Mouse (Mus musculus) inflammation-experienced regulatory T-cells, adult 6 months (primary cell): ENCODE data around the gene Zc3h18. TPM values are rescaled to one million over a fixed set of nuclear protein-coding genes. Genes with fewer than 3 reads are reported as not detected.

Experiments used
- ATAC-seq: one replicate; pipeline ENCODE4 v1.8.0; 2017
- polyA plus RNA-seq, 3 experiments: library from polyadenylated mRNA; unstranded; fragments of 100-300 nt; shearing (Covaris generic); gene quantifications; one replicate each; pipeline ENCODE4 v1.2.1; 2017

Gene Zc3h18
- polyA plus RNA-seq, result 10 to 100 TPM; 12.0 to 16.0 (median 13.0) TPM

DNA sequence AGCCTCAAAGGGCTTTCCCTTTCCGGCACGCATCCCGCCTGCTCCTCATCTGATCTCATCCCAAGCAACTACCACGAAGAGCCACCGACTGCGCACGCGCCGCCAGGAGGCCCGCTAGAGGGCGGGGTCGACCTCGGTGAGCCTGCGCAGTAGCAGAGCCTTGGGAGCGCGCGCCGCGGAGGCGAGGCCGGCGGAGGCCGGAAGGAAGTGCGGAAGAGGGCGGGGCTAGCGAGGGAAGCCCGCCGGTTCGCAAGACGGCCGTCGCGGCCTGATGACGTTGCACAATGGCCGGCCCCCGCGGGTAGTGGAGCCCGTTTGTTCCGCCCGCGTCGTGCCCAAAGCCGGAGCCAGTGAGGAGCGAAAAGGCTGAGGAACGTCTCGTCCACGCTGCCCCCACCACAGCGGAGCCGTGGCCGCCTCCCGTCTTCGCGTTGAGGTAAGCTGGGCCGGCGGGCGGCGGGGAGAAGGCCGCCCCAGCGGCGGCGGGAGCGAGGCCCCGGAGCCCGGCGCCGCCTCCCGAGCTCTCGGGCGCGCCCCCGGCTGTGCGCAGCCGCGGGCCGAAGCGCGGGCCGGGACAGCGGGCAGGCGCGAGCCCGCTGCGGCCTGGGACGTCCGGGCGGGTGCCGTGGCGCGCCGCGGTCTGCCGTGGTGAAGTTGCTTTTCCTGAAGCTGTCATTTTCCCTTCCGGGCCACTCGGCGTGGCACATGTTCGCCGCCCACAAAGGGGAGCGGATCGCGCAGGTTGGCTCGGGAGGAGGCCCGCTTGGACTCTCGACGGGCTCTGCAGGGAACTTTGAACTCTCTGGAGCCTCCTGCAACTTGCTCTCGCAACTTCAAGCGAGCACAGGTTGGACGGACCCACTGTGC lies at the start of gene Zc3h18:
Gene Zc3h18, plus strand, starts transcription at position 245 of the 867 bp plus-strand sequence.
- ATAC-seq, result peak; percentile 91

DNA sequence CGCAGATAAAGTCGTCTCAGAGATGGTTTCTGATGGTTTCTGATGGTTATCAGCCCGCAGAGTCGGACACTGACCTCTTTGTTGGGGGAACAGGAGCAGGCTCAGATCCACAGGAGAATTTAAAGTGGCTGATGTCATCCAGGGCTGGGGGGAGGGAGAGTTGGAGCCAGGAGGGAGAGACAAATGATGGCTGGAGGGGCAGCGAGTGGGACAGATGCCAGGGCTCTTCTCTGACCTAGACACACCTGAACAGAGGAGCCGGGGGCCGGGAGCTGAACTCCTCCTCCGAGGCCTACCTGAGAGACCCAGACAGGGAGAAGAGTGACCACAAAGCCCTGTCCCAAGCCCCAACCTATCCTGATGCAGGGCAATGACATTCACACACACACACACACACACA lies 47.3 kb upstream of the Zc3h18 start:
- no peak for ATAC-seq

DNA sequence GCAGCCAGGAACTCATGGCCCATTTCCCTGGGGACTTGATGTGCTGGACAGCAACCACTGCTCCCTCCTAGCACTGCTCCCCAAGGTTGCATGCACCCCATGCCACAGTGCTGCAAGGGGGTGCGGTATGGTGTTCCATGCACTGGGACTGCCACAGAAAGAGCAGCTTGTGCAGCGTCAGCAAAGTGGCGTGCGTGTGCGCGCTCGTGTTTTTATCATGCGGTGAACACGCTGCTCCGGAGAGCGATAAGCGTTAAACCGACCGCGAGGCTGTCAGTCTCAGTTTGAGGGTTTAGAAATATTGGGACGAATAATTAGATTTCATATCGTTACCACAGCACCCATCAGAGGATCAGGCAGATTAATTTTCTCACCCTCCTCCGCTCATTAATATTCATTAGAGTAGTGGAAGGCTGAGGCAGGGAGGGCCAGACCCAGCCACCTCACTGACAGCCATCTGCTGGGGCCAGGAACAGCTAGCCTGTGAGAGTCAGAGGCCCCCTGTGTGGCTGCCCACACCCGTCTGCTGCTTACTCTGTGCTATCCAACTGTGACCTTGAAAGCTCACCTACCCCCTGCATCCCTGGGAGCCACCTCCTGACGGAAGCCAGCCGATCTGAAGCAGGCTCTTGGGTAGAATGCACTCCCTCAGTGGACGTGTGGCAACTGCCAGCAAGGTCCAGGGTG lies 46.7 kb upstream of the Zc3h18 start:
- ATAC-seq, result no peak

DNA sequence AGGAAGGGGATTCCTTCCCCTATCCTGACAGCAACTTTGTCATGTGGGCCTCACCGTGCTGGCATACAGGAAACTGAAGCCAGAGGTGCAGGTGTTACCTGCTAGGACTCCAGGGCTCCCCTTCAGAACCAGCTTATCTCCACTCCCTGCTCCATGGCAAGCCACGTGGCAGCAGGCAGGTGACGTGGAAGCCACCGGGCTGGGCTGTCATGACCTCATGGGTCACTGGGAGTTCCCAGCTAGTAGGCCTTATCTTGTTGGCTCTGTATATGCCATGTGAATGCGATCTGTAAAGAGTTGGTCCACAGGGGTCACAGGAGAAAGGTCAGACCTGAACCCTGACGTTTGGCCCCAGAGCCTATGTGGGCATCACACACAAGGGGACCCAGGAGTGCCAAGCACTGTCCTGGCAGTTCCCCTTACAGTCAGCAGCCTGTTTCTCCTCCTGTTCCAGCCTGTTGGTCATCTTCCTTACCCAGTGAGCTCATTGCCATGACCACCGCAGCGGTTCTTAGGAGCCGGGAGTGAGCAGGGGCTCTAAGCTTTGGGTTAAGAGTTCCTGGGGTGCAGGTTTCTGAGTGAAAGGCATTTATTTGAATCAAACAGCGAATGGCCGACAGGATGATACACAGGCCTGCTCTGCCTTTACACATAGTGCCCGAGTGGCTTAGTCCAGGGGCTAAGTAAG lies 45.8 kb upstream of the Zc3h18 start:
- ATAC-seq, result no peak

DNA sequence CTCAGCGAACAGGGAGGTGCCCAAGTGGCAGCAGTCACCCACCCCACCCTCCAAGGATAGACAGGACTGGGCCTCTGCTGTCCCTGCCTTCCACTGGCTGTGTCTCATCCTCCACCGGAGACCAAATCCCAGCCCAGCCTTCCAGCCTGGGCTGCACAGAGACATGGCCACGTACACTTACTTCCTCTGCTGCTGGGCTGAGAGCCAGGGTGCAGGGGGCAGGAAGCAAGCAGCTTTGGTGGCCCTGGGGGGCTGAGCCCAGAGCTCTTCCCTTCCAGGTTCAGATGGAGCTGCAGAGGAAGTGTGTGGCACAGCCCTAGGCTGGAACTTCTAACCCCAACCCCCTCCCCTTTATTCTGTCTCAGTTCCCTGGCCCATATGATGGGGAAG lies 45.3 kb upstream of the Zc3h18 start:
- ATAC-seq, result no peak

DNA sequence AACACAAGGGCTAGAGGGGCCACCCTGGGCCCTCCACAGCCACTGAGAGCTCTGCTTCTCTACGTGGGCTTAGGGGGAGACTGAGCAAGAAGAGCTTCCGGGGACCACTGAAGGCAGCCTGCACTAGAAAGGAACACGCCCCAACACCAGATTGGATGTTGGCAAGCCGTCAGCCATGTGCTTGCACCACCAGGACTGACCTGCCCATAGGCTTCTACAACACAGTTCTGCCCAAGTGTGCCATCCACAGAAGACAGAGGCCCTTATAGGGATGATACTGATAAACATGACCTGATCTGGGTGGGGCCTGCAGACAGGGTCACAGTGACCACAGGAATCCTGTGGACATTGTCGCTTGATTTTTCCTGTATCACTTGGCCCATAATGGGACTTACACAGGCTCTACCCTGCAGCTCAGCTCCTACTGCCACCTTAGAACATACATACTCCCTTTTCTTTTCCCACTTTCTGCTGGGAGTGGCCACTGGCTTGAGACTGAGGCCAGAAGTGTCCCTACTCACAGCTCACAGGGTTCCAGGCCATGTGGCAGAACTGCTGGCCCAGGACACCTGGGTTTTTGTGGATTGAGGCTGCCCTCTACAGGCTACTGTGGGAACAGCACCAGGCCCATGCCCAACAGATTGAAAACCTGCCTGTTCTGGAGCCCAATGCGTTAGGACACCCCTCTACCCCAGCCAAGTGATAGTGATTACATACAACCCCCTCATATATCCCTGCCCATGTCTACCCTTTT lies 43.5 kb upstream of the Zc3h18 start:
- peak; percentile 72 for ATAC-seq

DNA sequence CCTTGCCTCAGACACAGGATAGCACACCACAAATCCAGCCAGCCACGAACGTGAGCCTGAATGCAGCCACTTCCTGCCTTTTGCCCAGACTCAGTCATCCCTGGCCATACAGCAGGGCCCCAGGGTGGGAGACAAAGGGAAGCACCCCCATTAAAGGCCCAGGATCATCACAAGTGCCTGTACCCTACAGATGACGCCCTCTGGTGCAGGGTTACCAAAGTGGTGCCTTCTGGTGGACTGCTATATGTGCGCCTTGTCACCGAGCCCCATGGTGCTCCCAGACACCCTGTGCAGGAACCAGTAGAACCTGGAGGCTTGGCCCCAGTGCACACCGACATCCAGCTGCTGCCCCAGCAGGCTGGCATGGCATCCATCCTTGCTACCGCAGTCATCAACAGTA lies 42.9 kb upstream of the Zc3h18 start:
- ATAC-seq, result no peak

DNA sequence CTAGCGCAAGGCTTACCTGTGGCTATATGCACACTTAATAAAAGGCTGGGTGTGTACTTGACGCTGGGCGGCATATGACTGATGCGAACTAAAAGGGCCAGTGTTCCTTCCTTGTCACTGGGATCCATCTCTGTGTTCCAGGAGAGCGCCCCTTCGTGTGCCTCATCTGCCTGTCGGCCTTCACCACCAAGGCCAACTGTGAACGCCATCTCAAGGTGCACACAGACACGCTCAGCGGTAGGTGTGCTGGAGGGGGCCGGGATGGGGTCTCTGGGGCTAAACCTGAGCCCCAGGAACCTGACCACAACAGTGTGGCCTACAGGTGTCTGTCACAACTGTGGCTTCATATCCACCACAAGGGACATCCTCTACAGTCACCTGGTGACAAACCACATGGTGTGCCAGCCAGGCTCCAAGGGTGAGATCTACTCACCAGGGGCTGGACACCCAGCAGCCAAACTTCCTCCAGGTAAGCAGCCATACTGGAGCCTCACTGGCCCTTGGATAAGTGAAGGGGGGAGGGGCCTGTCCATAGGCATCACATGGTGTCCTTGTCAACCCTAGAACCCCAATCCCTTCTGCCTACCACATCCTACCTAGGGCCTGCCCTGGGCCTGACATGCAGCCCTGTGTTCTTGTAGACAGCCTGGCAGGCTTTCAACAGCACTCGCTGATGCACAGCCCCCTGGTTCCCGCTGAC lies 41.5 kb upstream of the Zc3h18 start:
- ATAC-seq, result no peak

DNA sequence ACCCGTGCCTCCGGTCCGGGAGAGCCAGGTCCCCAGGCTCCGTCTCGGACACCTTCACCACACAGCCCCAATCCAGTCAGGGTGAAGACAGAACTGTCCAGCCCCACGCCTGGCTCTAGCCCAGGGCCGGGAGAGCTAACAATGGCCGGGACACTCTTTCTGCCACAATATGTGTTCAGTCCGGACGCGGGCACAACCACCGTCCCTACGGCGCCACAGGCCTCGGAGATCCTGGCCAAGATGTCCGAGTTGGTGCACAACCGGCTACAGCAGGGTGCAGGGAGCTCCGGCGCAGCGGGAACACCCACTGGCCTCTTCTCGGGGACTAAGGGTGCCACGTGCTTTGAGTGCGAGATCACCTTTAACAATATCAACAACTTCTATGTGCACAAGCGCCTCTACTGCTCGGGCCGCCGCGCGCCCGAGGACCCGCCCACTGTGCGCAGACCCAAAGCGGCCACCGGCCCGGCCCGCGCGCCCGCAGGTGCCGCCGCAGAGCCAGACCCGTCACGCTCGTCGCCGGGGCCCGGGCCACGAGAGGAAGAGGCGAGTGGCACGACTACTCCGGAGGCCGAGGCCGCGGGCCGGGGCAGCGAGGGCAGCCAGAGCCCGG lies 40.7 kb upstream of the Zc3h18 start:
- ATAC-seq, result no peak

DNA sequence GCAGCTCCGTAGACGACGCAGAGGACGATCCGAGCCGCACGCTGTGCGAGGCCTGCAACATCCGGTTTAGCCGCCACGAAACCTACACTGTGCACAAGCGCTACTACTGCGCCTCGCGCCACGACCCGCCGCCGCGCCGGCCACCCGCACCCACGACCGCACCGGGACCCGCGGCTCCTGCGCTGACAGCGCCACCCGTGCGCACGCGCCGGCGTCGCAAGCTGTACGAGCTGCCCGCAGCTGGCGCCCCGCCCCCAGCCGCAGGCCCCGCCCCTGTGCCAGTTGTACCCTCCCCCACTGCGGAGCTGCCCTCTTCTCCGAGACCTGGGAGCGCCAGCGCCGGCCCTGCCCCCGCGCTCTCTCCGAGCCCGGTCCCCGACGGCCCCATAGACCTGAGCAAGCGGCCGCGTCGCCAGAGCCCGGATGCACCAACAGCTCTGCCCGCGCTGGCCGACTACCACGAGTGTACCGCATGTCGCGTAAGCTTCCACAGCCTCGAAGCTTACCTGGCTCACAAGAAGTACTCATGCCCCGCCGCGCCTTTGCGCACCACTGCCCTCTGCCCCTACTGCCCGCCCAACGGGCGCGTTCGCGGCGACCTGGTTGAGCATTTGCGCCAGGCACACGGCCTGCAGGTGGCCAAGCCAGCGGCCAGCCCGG lies 40.0 kb upstream of the Zc3h18 start:
- ATAC-seq, result no peak

DNA sequence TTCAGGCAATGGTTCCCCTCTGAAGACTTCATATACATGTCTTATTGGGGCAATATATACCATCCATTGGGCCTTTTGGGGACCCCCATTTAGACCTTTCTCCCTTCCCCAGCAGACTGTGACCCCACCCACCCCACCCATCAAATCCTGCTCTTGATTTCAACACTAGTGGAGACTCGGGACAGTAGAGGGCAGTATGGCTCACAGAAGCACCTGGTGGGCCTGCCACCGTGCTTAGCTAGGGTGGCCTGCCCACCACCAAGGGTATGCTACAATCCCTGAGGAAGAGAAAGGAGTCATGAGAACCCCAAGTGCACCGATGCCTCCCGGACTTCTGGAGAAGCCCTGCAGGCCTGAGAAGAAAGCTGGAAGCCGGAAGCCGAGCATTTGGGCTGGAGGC lies 37.6 kb upstream of the Zc3h18 start:
- ATAC-seq, result no peak

DNA sequence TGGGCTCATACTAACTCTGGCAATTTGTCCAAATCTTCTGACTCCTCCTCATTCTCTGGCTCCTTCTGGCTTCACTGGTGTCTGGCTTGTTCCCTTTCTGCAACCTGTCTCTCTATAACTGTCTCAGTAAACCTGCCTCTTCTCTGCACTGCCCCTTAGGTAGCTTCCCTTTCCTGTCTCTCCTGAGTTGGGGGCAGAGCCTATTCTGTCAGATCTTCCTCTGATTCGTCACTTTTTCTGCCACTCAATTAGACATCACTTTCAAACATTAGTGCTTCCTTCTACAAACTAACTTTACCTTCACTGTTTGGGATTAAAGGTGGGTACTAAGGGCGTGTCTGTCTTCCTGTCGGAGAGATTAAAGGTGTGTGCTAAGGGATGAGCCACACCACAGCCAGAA lies 35.6 kb upstream of the Zc3h18 start:
- ATAC-seq, result no peak

DNA sequence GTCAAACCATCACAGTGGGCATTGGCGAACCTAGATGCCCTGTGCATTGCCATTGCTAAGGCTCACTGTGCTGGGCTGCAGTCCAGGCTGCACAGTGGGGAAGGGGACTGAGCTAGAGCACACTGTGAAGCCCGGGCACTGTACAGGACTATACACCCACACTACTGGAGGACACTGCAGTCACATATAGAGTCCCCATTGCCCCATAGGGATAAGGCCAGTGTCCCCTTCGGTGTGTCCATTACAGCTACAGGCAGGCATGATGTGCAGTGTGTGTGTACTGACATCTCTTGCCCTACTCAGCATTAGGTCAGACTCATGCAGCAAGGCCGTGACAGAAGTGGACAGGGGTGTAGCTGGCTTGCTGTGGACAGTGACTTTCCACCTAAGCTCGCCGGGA lies 34.6 kb upstream of the Zc3h18 start:
- ATAC-seq, result no peak

DNA sequence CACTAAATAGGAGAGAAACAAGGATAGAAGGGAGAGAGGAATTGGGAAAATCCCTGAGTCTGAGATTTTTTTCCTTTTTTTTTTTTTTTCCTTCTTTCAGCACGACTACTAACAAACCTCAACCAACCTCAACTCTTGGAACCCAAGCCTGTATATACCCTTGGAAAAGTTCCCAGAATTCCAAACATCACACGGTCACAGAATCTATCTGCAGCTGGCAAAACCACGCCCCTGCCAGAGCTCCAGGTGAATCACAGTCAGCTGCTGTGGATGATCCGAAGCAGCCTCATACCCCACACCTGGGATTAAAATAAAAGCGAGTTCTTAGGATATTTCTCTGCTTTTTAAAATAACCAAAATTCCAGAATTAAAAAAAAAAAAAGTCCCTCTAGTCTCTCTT lies 34.0 kb upstream of the Zc3h18 start:
- no peak for ATAC-seq

DNA sequence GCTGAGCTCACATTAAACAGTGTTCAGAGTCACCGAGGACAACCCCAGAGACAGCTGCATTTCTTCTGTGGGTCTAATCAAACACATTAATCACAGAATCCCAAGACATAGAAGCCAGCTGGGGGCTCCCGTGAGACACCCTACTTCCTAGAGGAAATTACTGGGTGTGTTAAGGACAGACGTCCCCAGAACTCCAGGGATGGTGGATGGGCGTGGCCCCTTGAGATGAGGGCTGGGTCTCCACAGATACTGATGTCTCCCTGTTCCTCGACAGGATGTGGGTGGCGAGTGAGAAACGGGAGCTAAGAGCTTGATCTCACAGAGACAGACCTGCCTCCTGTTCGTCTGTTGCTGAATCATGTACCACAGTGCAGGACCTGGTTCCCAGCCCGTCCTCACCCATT lies 33.6 kb upstream of the Zc3h18 start:
- peak; percentile 73 for ATAC-seq

DNA sequence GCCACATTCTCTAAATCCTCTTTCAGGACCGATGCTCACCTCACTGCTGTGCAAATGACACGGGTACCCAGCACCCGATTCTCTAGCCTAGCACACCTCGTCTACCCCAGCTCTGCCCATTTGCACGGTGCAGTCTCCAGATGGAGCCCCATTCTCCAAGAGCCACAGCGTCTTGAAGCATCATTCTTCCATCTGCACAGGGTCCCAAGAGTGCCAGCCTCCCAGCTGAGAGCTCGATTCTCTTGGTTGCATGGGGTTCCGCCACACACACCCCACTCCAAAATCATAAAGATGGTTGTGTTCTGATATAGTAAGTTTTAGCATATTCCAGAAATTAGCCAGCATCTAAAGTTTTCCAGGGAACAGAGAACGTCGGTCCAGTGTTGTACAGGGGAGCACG lies 33.1 kb upstream of the Zc3h18 start:
- no peak for ATAC-seq

DNA sequence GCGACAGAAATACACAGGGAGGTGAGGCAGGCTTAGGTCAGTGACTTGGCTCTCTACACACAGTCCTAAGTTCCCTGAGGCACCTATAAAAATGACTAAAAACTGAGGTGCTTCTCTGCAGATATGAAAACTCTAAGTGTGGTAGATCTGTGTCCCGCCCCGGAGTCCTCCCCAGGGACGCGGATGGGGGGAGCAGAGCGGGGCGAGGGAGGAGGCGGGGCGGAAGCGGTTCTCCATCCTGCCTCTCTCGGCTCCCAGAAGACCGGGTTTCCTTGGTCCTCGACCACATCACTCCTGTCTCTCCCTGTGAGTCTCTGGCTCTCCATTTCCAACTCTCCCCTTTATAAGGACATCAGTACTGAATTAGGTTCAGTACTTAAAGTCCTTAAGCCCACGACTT lies 32.7 kb upstream of the Zc3h18 start:
- peak; percentile 54 for ATAC-seq

DNA sequence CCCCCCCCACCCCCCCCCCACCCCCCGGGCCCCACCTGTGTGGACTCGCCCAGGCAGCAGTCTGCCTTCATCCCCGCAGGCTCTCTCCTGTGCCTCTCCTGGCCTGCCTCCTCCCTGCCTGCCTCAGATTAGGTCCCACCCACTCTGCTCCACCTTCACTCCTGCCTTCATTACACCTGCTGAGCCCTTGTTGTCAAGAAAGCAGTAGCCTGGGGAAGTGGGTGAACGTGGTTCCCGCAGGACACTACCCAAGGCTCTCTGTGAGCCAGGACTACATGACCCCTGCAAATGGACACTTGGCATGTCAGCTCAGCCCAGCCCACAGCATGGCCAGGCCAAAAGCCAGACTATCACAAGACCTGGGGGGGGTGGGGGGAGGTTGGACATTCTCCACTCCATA lies 32.2 kb upstream of the Zc3h18 start:
- no peak for ATAC-seq

DNA sequence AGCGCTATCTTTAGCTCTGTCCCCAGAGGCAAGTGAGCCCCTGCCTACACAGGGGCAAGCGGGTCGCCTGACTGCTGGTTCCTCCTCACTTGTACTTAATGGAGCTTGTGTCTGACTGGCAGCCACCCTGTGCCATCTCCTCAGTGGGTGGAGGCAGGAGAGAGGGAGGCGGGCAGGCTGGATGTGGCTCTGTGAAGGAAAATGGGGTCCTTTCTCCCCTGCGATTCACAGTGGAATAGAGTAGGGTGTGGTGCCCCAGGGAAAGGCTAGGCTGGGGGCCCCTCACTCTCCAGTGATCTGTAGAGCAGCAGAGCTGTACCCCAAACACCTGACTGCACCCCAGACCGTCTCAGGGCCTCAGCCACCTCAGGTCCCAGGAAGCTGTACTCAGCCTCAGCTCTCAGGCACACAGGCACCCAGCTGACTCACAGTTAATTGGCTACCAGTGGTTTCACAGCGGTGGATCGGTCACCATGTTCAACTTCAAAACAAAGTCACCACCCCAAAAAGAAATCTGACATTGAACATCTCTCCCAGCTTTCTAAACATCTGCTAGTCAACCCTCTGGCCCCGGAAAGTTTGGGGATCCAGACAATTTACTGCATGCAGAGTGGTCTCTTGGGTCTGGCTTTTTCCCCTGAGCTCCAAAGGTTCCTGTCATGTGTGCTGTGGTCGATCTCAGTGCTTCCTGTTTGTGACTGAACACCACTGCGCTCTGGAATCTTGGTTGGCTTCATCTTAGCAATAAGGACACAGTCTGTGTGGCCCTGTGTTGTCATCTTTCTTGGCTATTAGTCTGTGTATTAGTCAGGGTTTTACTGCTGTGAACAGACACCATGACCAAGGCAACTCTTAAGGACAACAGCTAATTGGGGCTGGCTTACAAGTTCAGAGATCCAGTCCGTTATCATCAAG lies 31.0 kb upstream of the Zc3h18 start:
- no peak for ATAC-seq
